Mouse (Mus musculus): Measurements from ENCODE around the gene Mrto4. TPM values are rescaled to one million over a fixed set of nuclear protein-coding genes. Genes with fewer than 3 reads are reported as not detected.

Gene Mrto4
- 61.1 and 67.0 TPM in 2 replicates for polyA plus RNA-seq (2012; rRNA removed)

DNA sequence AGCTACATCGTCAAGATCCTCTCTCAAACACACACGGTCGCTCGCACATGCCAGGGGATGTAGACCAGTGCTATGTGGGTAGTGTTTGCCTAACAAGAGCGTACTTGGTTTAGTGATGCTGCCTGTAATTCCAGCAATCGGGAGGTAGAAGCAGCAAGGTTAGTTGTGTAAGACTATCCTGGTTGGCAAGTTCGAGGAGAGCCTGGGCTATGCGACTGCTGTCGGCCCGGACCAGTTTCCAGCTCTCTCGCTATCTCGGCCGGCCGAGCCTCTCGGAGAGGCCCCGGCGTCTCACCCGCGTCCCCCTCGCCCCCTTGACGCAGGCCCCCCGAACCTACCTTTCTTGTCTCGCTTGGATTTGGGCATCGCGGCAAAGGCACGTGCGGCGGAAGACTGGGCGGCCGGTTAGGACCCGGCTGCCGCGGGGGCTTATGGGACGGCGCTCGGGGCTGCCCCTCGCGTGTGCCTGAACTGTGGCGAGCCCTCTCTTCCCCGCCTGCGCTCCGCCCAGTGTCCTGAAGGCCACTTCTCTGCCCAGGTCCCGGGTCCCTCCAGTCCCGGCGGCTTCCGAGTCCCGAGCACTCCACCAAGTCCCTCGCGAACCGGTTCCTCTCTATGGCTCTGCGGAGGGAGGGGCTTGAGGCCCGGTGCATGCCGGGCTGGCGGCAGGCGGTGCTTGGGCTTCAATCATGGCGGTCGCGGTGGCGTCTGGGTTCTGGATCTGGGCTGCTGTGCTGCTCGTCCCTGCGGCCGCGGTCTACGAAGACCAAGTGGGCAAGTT, at the start of gene Mrto4, which contains the start of the genes Emc1 and Ubr4:
Mrto4 (minus strand) TSS at position 646 of the 781 bp plus-strand sequence.
Emc1 (plus strand) TSS at position 657 of the 781 bp plus-strand sequence.
Ubr4 (plus strand) TSS at position 679 of the 781 bp plus-strand sequence.

DNA sequence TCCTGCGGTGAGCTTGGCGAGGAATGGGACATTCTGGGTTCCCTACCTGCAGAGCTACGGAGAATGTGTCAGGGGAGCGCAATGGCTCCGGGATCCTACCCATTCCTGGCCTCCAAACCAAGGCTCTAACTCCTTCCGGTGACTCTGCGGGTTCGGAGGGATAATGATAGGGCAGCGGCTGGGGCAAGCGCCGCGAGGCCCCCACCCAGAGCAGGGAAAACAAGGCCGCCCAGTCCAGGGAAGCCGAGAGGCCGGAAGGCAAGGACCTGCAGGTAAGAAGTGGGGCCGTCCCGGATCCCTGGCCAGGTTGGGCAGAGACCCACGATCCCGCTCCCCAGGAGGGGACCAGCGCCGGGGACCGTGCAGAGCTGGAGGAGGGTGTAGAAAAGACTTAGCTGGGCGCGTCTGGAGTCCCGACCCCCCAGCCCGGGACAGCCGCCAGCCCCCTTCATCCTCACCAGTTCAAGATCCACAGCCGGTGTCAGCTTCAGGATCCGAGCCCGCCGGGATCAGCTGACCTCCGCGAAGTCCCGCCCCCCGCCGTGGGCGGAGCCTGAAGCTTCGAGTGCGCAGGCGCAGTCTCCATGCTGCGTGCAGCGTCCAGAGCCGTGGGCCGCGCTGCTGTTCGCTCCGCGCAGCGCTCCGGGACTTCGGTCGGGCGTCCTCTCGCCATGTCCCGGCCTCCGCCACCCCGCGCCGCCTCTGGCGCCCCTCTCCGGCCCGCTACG, 42.0 kb downstream of the Mrto4 start, which contains the start of the genes Pqlc2 and Akr7a5:
Pqlc2 (minus strand) TSS at position 538 of the 728 bp plus-strand sequence.
Akr7a5 (plus strand) TSS at position 574 of the 728 bp plus-strand sequence.

Other genes with a start within 250 kb of the Mrto4 start
- 178 and 192 TPM in 2 replicates for gene Minos1, start 221.5 kb downstream of the Mrto4 start, polyA plus RNA-seq (2012; rRNA removed)
- 187 and 200 TPM in 2 replicates for gene Capzb, start 159.7 kb downstream of the Mrto4 start, polyA plus RNA-seq (2012; rRNA removed)
- gene Pqlc2, start 41.9 kb downstream of the Mrto4 start, polyA plus RNA-seq (2012; rRNA removed): 19.3 and 21.6 TPM in 2 replicates
- 17.1 and 22.2 TPM in 2 replicates for gene Akr7a5, start 41.8 kb downstream of the Mrto4 start, polyA plus RNA-seq (2012; rRNA removed)
- gene Emc1, start within 50 bp of the Mrto4 start, polyA plus RNA-seq (2012; rRNA removed): 44.2 and 44.5 TPM in 2 replicates
- 174 and 176 TPM in 2 replicates for gene Ubr4, start within 50 bp of the Mrto4 start, polyA plus RNA-seq (2012; rRNA removed)
- gene Iffo2, start 178.0 kb upstream of the Mrto4 start, polyA plus RNA-seq (2012; rRNA removed): 6.5 and 8.8 TPM in 2 replicates